In the genomic region with DNA sequence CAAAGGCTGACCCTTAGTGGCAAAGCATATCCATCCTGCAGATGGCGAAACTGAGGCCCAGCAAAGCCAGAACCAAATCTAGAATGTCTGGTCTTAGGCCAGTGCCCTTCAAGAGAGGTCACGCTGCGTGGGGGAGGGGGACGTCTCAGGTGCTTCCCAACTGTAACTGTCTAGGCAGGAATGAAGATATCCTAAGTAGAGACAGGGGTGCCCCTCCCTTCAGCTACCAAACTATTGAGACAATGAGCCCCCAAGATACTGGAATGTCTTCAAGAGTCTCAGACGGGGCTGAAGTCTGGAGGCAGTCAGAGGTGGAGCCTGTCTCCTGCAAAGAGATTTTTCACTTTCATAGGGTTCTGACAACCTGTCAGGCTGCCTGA, we compare ENCODE assay signal across 12 mouse cellular contexts.
DNase-seq lines count a peak whose midpoint lies in the region; ATAC-seq and TF ChIP-seq lines count a peak whose summit lies in the region.
"Had no signal": no experiment of that assay in that cellular context is flagged by ENCODE, and none has a peak within 500 bp of the region (broad histone marks: within the 10 kb centered on the region; RNA-seq: fewer than 3 reads in every experiment).

No protein-coding gene starts in this region.

- H3K4me2 ChIP-seq in forebrain, embryonic 11.5 days (ENCODE audit: low read depth, low read length, severe bottlenecking): no peak overlapping the region
- H3K4me2 ChIP-seq in forebrain, embryonic 15.5 days (replicated peaks): no peak overlapping the region
- H3K4me2 ChIP-seq in liver, postnatal 0 days (ENCODE audit: low read depth, low read length): no peak overlapping the region
- H3K4me2 ChIP-seq in liver, embryonic 12.5 days: no peak overlapping the region
- no peak overlapping the region for H3K4me2 ChIP-seq in forebrain, embryonic 13.5 days

- H3K27me3 ChIP-seq in forebrain, embryonic 11.5 days (ENCODE audit: control insufficient read depth, insufficient read depth, low read length): no peaks in the 10 kb centered on the region
- no peaks in the 10 kb centered on the region for H3K27me3 ChIP-seq in forebrain, embryonic 15.5 days
- H3K27me3 ChIP-seq in liver, postnatal 0 days (ENCODE audit: insufficient read depth, low read length): no peaks in the 10 kb centered on the region
- H3K27me3 ChIP-seq in liver, embryonic 12.5 days (replicated peaks): no peaks in the 10 kb centered on the region
- H3K27me3 ChIP-seq in forebrain, embryonic 13.5 days: no peaks in the 10 kb centered on the region
- H3K27me3 ChIP-seq: Patski had no signal

- no peak for TF ChIP-seq EP300 in liver, postnatal 0 days (IDR thresholded peaks at IDR 0.05; ENCODE audit: low read depth)

- H3K9ac ChIP-seq in forebrain, embryonic 11.5 days (ENCODE audit: low read length): no peak overlapping the region
- no peak overlapping the region for H3K9ac ChIP-seq in forebrain, embryonic 15.5 days (replicated peaks)
- H3K9ac ChIP-seq in liver, postnatal 0 days (replicated peaks): no peak overlapping the region
- no peak overlapping the region for H3K9ac ChIP-seq in liver, embryonic 12.5 days
- H3K9ac ChIP-seq in forebrain, embryonic 13.5 days: no peak overlapping the region

- no peak overlapping the region for H3K4me3 ChIP-seq in forebrain, embryonic 11.5 days (ENCODE audit: low read depth, low read length)
- no peak overlapping the region for H3K4me3 ChIP-seq in forebrain, embryonic 15.5 days
- H3K4me3 ChIP-seq in liver, postnatal 0 days (ENCODE audit: low read depth, low read length): no peak overlapping the region
- H3K4me3 ChIP-seq in liver, embryonic 12.5 days: no peak overlapping the region
- H3K4me3 ChIP-seq in forebrain, embryonic 13.5 days: no peak overlapping the region

- H3K36me3 ChIP-seq in forebrain, embryonic 11.5 days (ENCODE audit: control insufficient read depth, insufficient read depth, low read length): no peaks in the 10 kb centered on the region
- H3K36me3 ChIP-seq in forebrain, embryonic 15.5 days: no peaks in the 10 kb centered on the region
- H3K36me3 ChIP-seq in liver, postnatal 0 days (replicated peaks; ENCODE audit: insufficient read depth, low read length): no peaks in the 10 kb centered on the region
- no peaks in the 10 kb centered on the region for H3K36me3 ChIP-seq in liver, embryonic 12.5 days
- no peaks in the 10 kb centered on the region for H3K36me3 ChIP-seq in forebrain, embryonic 13.5 days (ENCODE audit: poor library complexity, severe bottlenecking)

- peak; percentile 41 for DNase-seq in forebrain, embryonic 11.5 days (ENCODE audit: low spot score)
- no peak for DNase-seq in liver, postnatal 0 days
- peak; percentile 78 for DNase-seq in R1 (ENCODE audit: low read depth, low spot score)
- peak; percentile 13 to 30 for DNase-seq in heart, postnatal 10 days
- DNase-seq in cerebellum, postnatal 25 days: no peak
- DNase-seq: right cerebral cortex, postnatal 4 days; thymus, adult 18-20 months had no signal

- no peaks in the 10 kb centered on the region for H3K9me3 ChIP-seq in forebrain, embryonic 11.5 days (ENCODE audit: control insufficient read depth, low read length)
- no peaks in the 10 kb centered on the region for H3K9me3 ChIP-seq in forebrain, embryonic 15.5 days
- H3K9me3 ChIP-seq in liver, postnatal 0 days (ENCODE audit: low read length): no peaks in the 10 kb centered on the region
- H3K9me3 ChIP-seq in liver, embryonic 12.5 days (replicated peaks): no peaks in the 10 kb centered on the region
- no peaks in the 10 kb centered on the region for H3K9me3 ChIP-seq in forebrain, embryonic 13.5 days (replicated peaks)

- no peak for ATAC-seq in forebrain, embryonic 11.5 days (replicated peaks; ENCODE audit: low FRiP score)
- ATAC-seq in forebrain, embryonic 15.5 days (replicated peaks): no peak
- no peak for ATAC-seq in liver, postnatal 0 days
- ATAC-seq in liver, embryonic 12.5 days: no peak
- no peak for ATAC-seq in forebrain, embryonic 13.5 days
- ATAC-seq: midbrain, embryonic 16.5 days; Patski had no signal

- peak; percentile 9; the same call in 1 of the 2 replicates for TF ChIP-seq CTCF in liver, postnatal 0 days (IDR thresholded peaks at IDR 0.05; ENCODE audit: low read depth)

- H3K27ac ChIP-seq in forebrain, embryonic 11.5 days (ENCODE audit: low read depth, low read length): no peak overlapping the region
- H3K27ac ChIP-seq in forebrain, embryonic 15.5 days (replicated peaks): no peak overlapping the region
- H3K27ac ChIP-seq in liver, postnatal 0 days (ENCODE audit: low read depth): no peak overlapping the region
- H3K27ac ChIP-seq in liver, embryonic 12.5 days: no peak overlapping the region
- H3K27ac ChIP-seq in forebrain, embryonic 13.5 days: no peak overlapping the region

- H3K4me1 ChIP-seq in forebrain, embryonic 11.5 days (replicated peaks; ENCODE audit: control insufficient read depth, insufficient read depth, low read length): 0 out of 2 replicates have a peak, but pooled peaks cover 2% of the 10 kb centered on the region
- 0 out of 2 replicates have a peak, but pooled peaks cover 10% of the 10 kb centered on the region for H3K4me1 ChIP-seq in forebrain, embryonic 15.5 days
- no peaks in the 10 kb centered on the region for H3K4me1 ChIP-seq in liver, postnatal 0 days (ENCODE audit: insufficient read depth)
- no peaks in the 10 kb centered on the region for H3K4me1 ChIP-seq in liver, embryonic 12.5 days
- peaks cover 10% of the 10 kb centered on the region for H3K4me1 ChIP-seq in forebrain, embryonic 13.5 days

- intact Hi-C loops in heart, postnatal 10 days (cut with DNase I): no loop called here

- WGBS in forebrain, embryonic 11.5 days: 68% methylated on average over 5 of the region's 5 CpGs
- WGBS in forebrain, embryonic 15.5 days: 71% methylated on average over 5 of the region's 5 CpGs
- 71% methylated on average over 5 of the region's 5 CpGs for WGBS in liver, postnatal 0 days (ENCODE audit: insufficient replicate concordance)
- 52% methylated on average over 5 of the region's 5 CpGs for WGBS in liver, embryonic 12.5 days (ENCODE audit: insufficient replicate concordance)
- WGBS in forebrain, embryonic 13.5 days: 74% methylated on average over 5 of the region's 5 CpGs

Comparison
In these comparisons a context has a peak if more than half of its experiments do, and no peak if none do; other contexts are left out.
1. DNase-seq: peak in forebrain, embryonic 11.5 days (single experiment), R1 (single experiment) and heart, postnatal 10 days (2 of 2); none in liver, postnatal 0 days (single experiment) and cerebellum, postnatal 25 days (0 of 2).